Mouse (Mus musculus): Measurements from ENCODE around the gene Rnf126. TPM values are rescaled to one million over a fixed set of nuclear protein-coding genes. Genes with fewer than 3 reads are reported as not detected.

The Rnf126 gene
- total RNA-seq (2023), result 18.7 and 24.0 TPM in 2 replicates

GRCm38 (mm10) chr10:79766508-79767325, at the start of gene Rnf126:
Gene Rnf126 (minus strand): TSS chr10:79766952.

GRCm38 (mm10) chr10:79793051-79793737, 26.4 kb upstream of the Rnf126 start, which contains the start of gene Palm:
Gene Palm (plus strand): TSS chr10:79793572.

GRCm38 (mm10) chr10:79790861-79791260, 24.1 kb upstream of the Rnf126 start, which contains the start of gene Prss57:
Gene Prss57 (minus strand): TSS chr10:79790961.

GRCm38 (mm10) chr10:79777103-79777531, 10.4 kb upstream of the Rnf126 start, which contains the start of gene Fstl3:
Gene Fstl3 (plus strand): TSS chr10:79777272.

GRCm38 (mm10) chr10:79754856-79755516, 11.8 kb downstream of the Rnf126 start, which contains the start of gene Fgf22:
Gene Fgf22 (plus strand): TSS chr10:79755076.

GRCm38 (mm10) chr10:79745898-79746773, 20.6 kb downstream of the Rnf126 start, which contains the start of gene Polrmt:
Gene Polrmt (minus strand): TSS chr10:79746581.

GRCm38 (mm10) chr10:79716254-79716987, 50.3 kb downstream of the Rnf126 start, which contains the start of gene Hcn2:
Gene Hcn2 (plus strand): TSS chr10:79716634.

Other genes starting within 250 kb of the Rnf126 start
- 3.0 and 4.0 TPM in 2 replicates for gene Plpp2, start 233.2 kb downstream of the Rnf126 start, total RNA-seq (2023)
- gene Mier2, start 211.8 kb downstream of the Rnf126 start, total RNA-seq (2023), result 7.8 and 8.8 TPM in 2 replicates
- gene Theg, start 179.6 kb downstream of the Rnf126 start, total RNA-seq (2023), result not detected in 2 replicates
- gene C2cd4c, start 152.9 kb downstream of the Rnf126 start, total RNA-seq (2023), result not detected in 2 replicates
- not detected in 2 replicates for gene Shc2, start 129.0 kb downstream of the Rnf126 start, total RNA-seq (2023)
- gene Odf3l2, start 121.2 kb downstream of the Rnf126 start, total RNA-seq (2023), result not detected in 2 replicates
- gene Madcam1, start 102.4 kb downstream of the Rnf126 start, total RNA-seq (2023), result not detected in 2 replicates
- gene Tpgs1, start 97.6 kb downstream of the Rnf126 start, total RNA-seq (2023), result 16.1 and 19.4 TPM in 2 replicates
- 62.7 and 69.8 TPM in 2 replicates for gene Cdc34, start 84.8 kb downstream of the Rnf126 start, total RNA-seq (2023)
- 1.6 and 2.3 TPM in 2 replicates for gene Gzmm, start 77.9 kb downstream of the Rnf126 start, total RNA-seq (2023)
- gene Bsg, start 62.5 kb downstream of the Rnf126 start, total RNA-seq (2023), result 78.7 and 95.6 TPM in 2 replicates
- gene Hcn2, start 50.3 kb downstream of the Rnf126 start, total RNA-seq (2023), result not detected in 2 replicates
- 10.1 and 11.3 TPM in 2 replicates for gene Polrmt, start 20.4 kb downstream of the Rnf126 start, total RNA-seq (2023)
- gene Fgf22, start 11.9 kb downstream of the Rnf126 start, total RNA-seq (2023), result not detected in 2 replicates
- gene Fstl3, start 10.3 kb upstream of the Rnf126 start, total RNA-seq (2023), result 3.4 and 5.5 TPM in 2 replicates
- 15.8 and 16.6 TPM in 2 replicates for gene Prss57, start 24.0 kb upstream of the Rnf126 start, total RNA-seq (2023)
- 104 and 146 TPM in 2 replicates for gene Palm, start 26.6 kb upstream of the Rnf126 start, total RNA-seq (2023)
- 0.60 and 1.1 TPM in 2 replicates for gene Misp, start 54.0 kb upstream of the Rnf126 start, total RNA-seq (2023)
- gene Ptbp1, start 87.5 kb upstream of the Rnf126 start, total RNA-seq (2023), result 224 and 230 TPM in 2 replicates
- 374 and 461 TPM in 2 replicates for gene Prtn3, start 107.5 kb upstream of the Rnf126 start, total RNA-seq (2023)
- gene Plppr3, start 107.7 kb upstream of the Rnf126 start, total RNA-seq (2023), result 21.5 and 22.3 TPM in 2 replicates
- gene Elane, start 119.3 kb upstream of the Rnf126 start, total RNA-seq (2023), result 409 and 433 TPM in 2 replicates
- gene Cfd, start 123.9 kb upstream of the Rnf126 start, total RNA-seq (2023), result not detected in 2 replicates
- 38.8 and 45.7 TPM in 2 replicates for gene Med16, start 142.0 kb upstream of the Rnf126 start, total RNA-seq (2023)
- gene Gm26602, start 143.9 kb upstream of the Rnf126 start, total RNA-seq (2023), result not detected in 2 replicates
- gene Kiss1r, start 150.0 kb upstream of the Rnf126 start, total RNA-seq (2023), result 5.0 and 5.7 TPM in 2 replicates
- 563 and 732 TPM in 2 replicates for gene R3hdm4, start 154.3 kb upstream of the Rnf126 start, total RNA-seq (2023)
- 203 and 226 TPM in 2 replicates for gene Arid3a, start 160.1 kb upstream of the Rnf126 start, total RNA-seq (2023)
- gene Wdr18, start 193.2 kb upstream of the Rnf126 start, total RNA-seq (2023), result 13.5 and 19.5 TPM in 2 replicates
- 0.16 and 0.19 TPM in 2 replicates for gene Grin3b, start 203.8 kb upstream of the Rnf126 start, total RNA-seq (2023)
- gene Tmem259, start 217.4 kb upstream of the Rnf126 start, total RNA-seq (2023), result 65.1 and 75.1 TPM in 2 replicates
- 381 and 568 TPM in 2 replicates for gene Cnn2, start 221.6 kb upstream of the Rnf126 start, total RNA-seq (2023)
- 105 and 153 TPM in 2 replicates for gene Abca7, start 229.5 kb upstream of the Rnf126 start, total RNA-seq (2023)
- gene Arhgap45, start 249.7 kb upstream of the Rnf126 start, total RNA-seq (2023), result 445 and 546 TPM in 2 replicates